ENCODE assay signal across 32 mouse cellular contexts in genomic region chr7:13014275-13014839, GRCm38 (mm10). TPM values are rescaled to one million over a fixed set of nuclear protein-coding genes. Genes with fewer than 3 reads are reported as not detected.
DNase-seq lines count a peak whose midpoint lies in the region; ATAC-seq and TF ChIP-seq lines count a peak whose summit lies in the region.
"Had no signal": no experiment of that assay in that cellular context is flagged by ENCODE, and none has a peak within 500 bp of the region (broad histone marks: within the 10 kb centered on the region; RNA-seq: fewer than 3 reads in every experiment).

No protein-coding gene starts in this region.

- no peak overlapping the region for H3K27ac ChIP-seq in midbrain, embryonic 11.5 days (ENCODE audit: low read depth, low read length)
- no peak overlapping the region for H3K27ac ChIP-seq in midbrain, embryonic 14.5 days (replicated peaks; ENCODE audit: low read depth, low read length)
- H3K27ac ChIP-seq in ES-Bruce4 (ENCODE audit: insufficient read depth, low read length) = peak overlapping the region; percentile 100
- H3K27ac ChIP-seq in ES-E14 (ENCODE audit: insufficient read depth, low read depth, low read length, poor library complexity, severe bottlenecking) = peak overlapping the region; percentile 100; the same call in 1 of the 2 replicates
- no peak overlapping the region for H3K27ac ChIP-seq in forebrain, embryonic 16.5 days (ENCODE audit: low read length)
- H3K27ac ChIP-seq: embryonic facial prominence, embryonic 12.5 days; embryonic facial prominence, embryonic 15.5 days; forebrain, embryonic 15.5 days; heart, embryonic 15.5 days; hindbrain, embryonic 14.5 days; hindbrain, postnatal 0 days had no signal

- TF ChIP-seq CTCF in ES-Bruce4 (IDR thresholded peaks at IDR 0.05; ENCODE audit: low read depth, low read length) = no peak

- no peak for ATAC-seq in midbrain, embryonic 11.5 days (ENCODE audit: low FRiP score)
- ATAC-seq in midbrain, embryonic 14.5 days (ENCODE audit: low FRiP score, low TSS enrichment) = no peak
- ATAC-seq in forebrain, embryonic 16.5 days = no peak
- ATAC-seq: activated CD4-positive, CD25-positive, alpha-beta regulatory T cell, adult 4 months; CD4-positive, CD25-positive, alpha-beta regulatory T cell, adult 4 months; forebrain, embryonic 15.5 days; hindbrain, postnatal 0 days; inflammation-experienced regulatory T-cells, adult 6 months; intestine, embryonic 16.5 days had no signal

- TF ChIP-seq EP300 in ES-Bruce4 (IDR thresholded peaks at IDR 0.05; ENCODE audit: insufficient read depth, low read depth, low read length) = peak; percentile 99

- no peaks in the 10 kb centered on the region for H3K36me3 ChIP-seq in midbrain, embryonic 11.5 days (ENCODE audit: control insufficient read depth, insufficient read depth, low read length)
- H3K36me3 ChIP-seq in midbrain, embryonic 14.5 days (ENCODE audit: control insufficient read depth, insufficient read depth, low read length) = no peaks in the 10 kb centered on the region
- H3K36me3 ChIP-seq in ES-Bruce4 (ENCODE audit: control insufficient read depth, insufficient read depth, low read length, poor library complexity, severe bottlenecking) (no peaks in the 10 kb centered on the region), ES-E14 (ENCODE audit: control insufficient read depth, insufficient read depth, low read length, poor library complexity, severe bottlenecking) (no peaks in the 10 kb centered on the region)
- H3K36me3 ChIP-seq in forebrain, embryonic 16.5 days (ENCODE audit: control insufficient read depth, insufficient read depth) = no peaks in the 10 kb centered on the region
- H3K36me3 ChIP-seq: embryonic facial prominence, embryonic 12.5 days; embryonic facial prominence, embryonic 15.5 days; forebrain, embryonic 15.5 days; heart, embryonic 15.5 days had no signal

- H3K9ac ChIP-seq in midbrain, embryonic 11.5 days (ENCODE audit: low read length) = no peak overlapping the region
- H3K9ac ChIP-seq in midbrain, embryonic 14.5 days (replicated peaks; ENCODE audit: low read length) = no peak overlapping the region
- peak overlapping the region; percentile 64; the same call in 1 of the 2 replicates for H3K9ac ChIP-seq in ES-Bruce4 (ENCODE audit: low read depth, poor library complexity, severe bottlenecking)
- H3K9ac ChIP-seq in ES-E14 (ENCODE audit: insufficient read depth, low read depth, low read length, poor library complexity, severe bottlenecking) = no peak overlapping the region
- no peak overlapping the region for H3K9ac ChIP-seq in forebrain, embryonic 16.5 days (replicated peaks; ENCODE audit: low read depth, low read length)
- H3K9ac ChIP-seq: embryonic facial prominence, embryonic 12.5 days; embryonic facial prominence, embryonic 15.5 days; forebrain, embryonic 15.5 days; heart, embryonic 15.5 days; hindbrain, embryonic 14.5 days had no signal

- DNase-seq in midbrain, embryonic 11.5 days (ENCODE audit: low spot score, missing footprints) = peak; percentile 35
- no peak for DNase-seq in midbrain, embryonic 14.5 days
- DNase-seq in ES-E14 (ENCODE audit: low read depth, low spot score) = peak; percentile 97
- peak; percentile 99 for DNase-seq in ZHBTc4 (ENCODE audit: low read depth, low spot score)
- DNase-seq in spleen, postnatal 14 days (ENCODE audit: low spot score in 2 of 2) = no peak
- DNase-seq in adrenal gland, postnatal 14 days = no peak
- DNase-seq: adrenal gland, adult 8-10 months; adrenal gland, postnatal 36 days; cerebellum, adult 2 months; cerebellum, adult 9-11 months; cerebellum, postnatal 25 days; gastrocnemius, postnatal 10 days; gastrocnemius, postnatal 36 days; heart, postnatal 14 days; heart, postnatal 4 days had no signal

- H3K9me3 ChIP-seq in midbrain, embryonic 11.5 days (ENCODE audit: control insufficient read depth, low read length) = no peaks in the 10 kb centered on the region
- H3K9me3 ChIP-seq in midbrain, embryonic 14.5 days (ENCODE audit: control insufficient read depth, low read length) = no peaks in the 10 kb centered on the region
- H3K9me3 ChIP-seq in ES-Bruce4 (replicated peaks; ENCODE audit: control insufficient read depth, insufficient read depth, low read length, poor library complexity, severe bottlenecking) (no peaks in the 10 kb centered on the region), ES-E14 (ENCODE audit: control insufficient read depth, insufficient read depth, low read depth, low read length) (no peaks in the 10 kb centered on the region)
- H3K9me3 ChIP-seq in forebrain, embryonic 16.5 days (ENCODE audit: control insufficient read depth, low read length) = no peaks in the 10 kb centered on the region
- H3K9me3 ChIP-seq: embryonic facial prominence, embryonic 12.5 days; embryonic facial prominence, embryonic 15.5 days; forebrain, embryonic 15.5 days; heart, embryonic 15.5 days had no signal

- no peaks in the 10 kb centered on the region for H3K27me3 ChIP-seq in midbrain, embryonic 11.5 days (ENCODE audit: control insufficient read depth, insufficient read depth, low read length)
- no peaks in the 10 kb centered on the region for H3K27me3 ChIP-seq in midbrain, embryonic 14.5 days (ENCODE audit: control insufficient read depth, insufficient read depth, low read length)
- no peaks in the 10 kb centered on the region for H3K27me3 ChIP-seq in ES-Bruce4 (ENCODE audit: control insufficient read depth, insufficient read depth, low read length, poor library complexity, severe bottlenecking)
- H3K27me3 ChIP-seq in forebrain, embryonic 16.5 days (replicated peaks; ENCODE audit: control insufficient read depth, insufficient read depth, low read length) = no peaks in the 10 kb centered on the region
- H3K27me3 ChIP-seq: embryonic facial prominence, embryonic 12.5 days; embryonic facial prominence, embryonic 15.5 days; forebrain, embryonic 15.5 days; heart, embryonic 15.5 days had no signal

- no peak overlapping the region for H3K4me2 ChIP-seq in midbrain, embryonic 11.5 days
- H3K4me2 ChIP-seq in midbrain, embryonic 14.5 days (ENCODE audit: low read length) = no peak overlapping the region
- H3K4me2 ChIP-seq in forebrain, embryonic 16.5 days (ENCODE audit: low read length) = no peak overlapping the region
- H3K4me2 ChIP-seq: embryonic facial prominence, embryonic 12.5 days; embryonic facial prominence, embryonic 15.5 days; forebrain, embryonic 15.5 days; heart, embryonic 11.5 days; heart, embryonic 15.5 days; hindbrain, embryonic 14.5 days had no signal

- H3K4me1 ChIP-seq in midbrain, embryonic 11.5 days (ENCODE audit: control insufficient read depth, insufficient read depth, low read length) = peaks cover 6% of the 10 kb centered on the region; the same call in 1 of the 2 replicates
- peaks cover 5% of the 10 kb centered on the region for H3K4me1 ChIP-seq in midbrain, embryonic 14.5 days (ENCODE audit: control insufficient read depth, insufficient read depth, low read length)
- H3K4me1 ChIP-seq in ES-Bruce4 (ENCODE audit: control insufficient read depth, insufficient read depth, low read length) (peaks cover 1% of the 10 kb centered on the region), ES-E14 (ENCODE audit: control insufficient read depth in 2 of 2, insufficient read depth in 2 of 2, low read length in 2 of 2, poor library complexity in 1 of 2) (peaks cover 14 to 18% of the 10 kb centered on the region in 2 experiments; a peak in 3 of 4 replicates)
- H3K4me1 ChIP-seq in forebrain, embryonic 16.5 days (replicated peaks; ENCODE audit: control insufficient read depth, insufficient read depth, low read length) = peaks cover 7% of the 10 kb centered on the region

- in situ Hi-C loops in ES-E14 (cut with MboI; ENCODE audit: low sequenced_read_pairs in 2 of 2, unreplicated experiment in 2 of 2) = no loop called here

- TF ChIP-seq POLR2A in ES-Bruce4 (IDR thresholded peaks at IDR 0.05; ENCODE audit: insufficient read depth, low read length) = no peak

- 44% methylated on average over 6 of the region's 6 CpGs for WGBS in midbrain, embryonic 11.5 days
- 46% methylated on average over 6 of the region's 6 CpGs for WGBS in midbrain, embryonic 14.5 days
- 46% methylated on average over 6 of the region's 6 CpGs for WGBS in forebrain, embryonic 16.5 days

- H3K4me3 ChIP-seq in midbrain, embryonic 11.5 days (ENCODE audit: low read depth, low read length) = no peak overlapping the region
- no peak overlapping the region for H3K4me3 ChIP-seq in midbrain, embryonic 14.5 days (replicated peaks; ENCODE audit: low read depth, low read length)
- no peak overlapping the region for H3K4me3 ChIP-seq in ES-Bruce4 (ENCODE audit: low read depth, low read length)
- peak overlapping the region in 1 of 2 experiments; percentile 11; a peak in 1 of 4 replicates for H3K4me3 ChIP-seq in ES-E14 (ENCODE audit: insufficient read depth in 1 of 2, low read depth in 1 of 2, low read length in 2 of 2, poor library complexity in 1 of 2, severe bottlenecking in 1 of 2)
- H3K4me3 ChIP-seq in forebrain, embryonic 16.5 days (replicated peaks; ENCODE audit: low read length) = no peak overlapping the region
- H3K4me3 ChIP-seq: embryonic facial prominence, embryonic 12.5 days; embryonic facial prominence, embryonic 15.5 days; forebrain, embryonic 15.5 days; heart, embryonic 15.5 days had no signal

RNA-seq across cellular contexts. Expression of gene Zbtb45, which starts 4.5 kb away (rescaled TPM):
- polyA plus RNA-seq in midbrain, embryonic 11.5 days (2014; fragmentation: Nextera tagmentation; extraction: Ambion mirVana) = 25.7 and 32.8 TPM in 2 replicates
- polyA plus RNA-seq in midbrain, embryonic 14.5 days (2014; fragmentation: Nextera tagmentation; extraction: Ambion mirVana) = 42.4 and 42.5 TPM in 2 replicates
- 14.0 and 22.7 TPM in 2 replicates for polyA plus RNA-seq in ES-Bruce4 (2011; ENCODE audit: insufficient read depth, insufficient read length, low read depth, missing spikeins)
- total RNA-seq in ES-E14 (2012; rRNA removed) = 23.7 and 26.7 TPM in 2 replicates
- 43.0 and 44.1 TPM in 2 replicates for polyA plus RNA-seq in forebrain, embryonic 16.5 days (2015; fragmentation: Nextera tagmentation; extraction: Ambion mirVana)
- total RNA-seq in adrenal gland, postnatal 14 days (2021) = 12.8 and 13.2 TPM in 2 replicates

RNA-seq across cellular contexts. Expression of gene Trim28, which starts 15.4 kb away (rescaled TPM):
- polyA plus RNA-seq in midbrain, embryonic 11.5 days (2014; fragmentation: Nextera tagmentation; extraction: Ambion mirVana) = 399 and 443 TPM in 2 replicates
- polyA plus RNA-seq in midbrain, embryonic 14.5 days (2014; fragmentation: Nextera tagmentation; extraction: Ambion mirVana) = 293 and 309 TPM in 2 replicates
- 1,087 and 1,151 TPM in 2 replicates for polyA plus RNA-seq in ES-Bruce4 (2011; ENCODE audit: insufficient read depth, insufficient read length, low read depth, missing spikeins)
- total RNA-seq in ES-E14 (2012; rRNA removed) = 2,698 and 2,854 TPM in 2 replicates
- 230 and 237 TPM in 2 replicates for polyA plus RNA-seq in forebrain, embryonic 16.5 days (2015; fragmentation: Nextera tagmentation; extraction: Ambion mirVana)
- total RNA-seq in adrenal gland, postnatal 14 days (2021) = 247 and 252 TPM in 2 replicates

RNA-seq across cellular contexts. Expression of gene Slc27a5, which starts 16.4 kb away (rescaled TPM):
- polyA plus RNA-seq in midbrain, embryonic 11.5 days (2014; fragmentation: Nextera tagmentation; extraction: Ambion mirVana) = not detected in 2 replicates
- 0.24 and 0.31 TPM in 2 replicates for polyA plus RNA-seq in midbrain, embryonic 14.5 days (2014; fragmentation: Nextera tagmentation; extraction: Ambion mirVana)
- polyA plus RNA-seq in ES-Bruce4 (2011; ENCODE audit: insufficient read depth, insufficient read length, low read depth, missing spikeins) = 0.75 TPM in 1 of 2 replicates, not detected in the other
- total RNA-seq in ES-E14 (2012; rRNA removed) = 0.45 and 0.69 TPM in 2 replicates
- 0.21 and 0.75 TPM in 2 replicates for polyA plus RNA-seq in forebrain, embryonic 16.5 days (2015; fragmentation: Nextera tagmentation; extraction: Ambion mirVana)
- 2.6 and 51.1 TPM in 2 replicates for total RNA-seq in adrenal gland, postnatal 14 days (2021)
- total RNA-seq: common myeloid progenitor, adult 5-6 weeks; gastrocnemius, postnatal 36 days; granulocyte monocyte progenitor cell, adult 5-6 weeks; heart, adult 8-10 months; heart, postnatal 14 days; heart, postnatal 4 days had no signal
- polyA plus RNA-seq: embryonic facial prominence, embryonic 12.5 days; heart, embryonic 11.5 days; heart, embryonic 15.5 days; hindbrain, embryonic 11.5 days had no signal

RNA-seq across cellular contexts. Expression of gene Chmp2a, which starts 20.2 kb away (rescaled TPM):
- 133 and 140 TPM in 2 replicates for polyA plus RNA-seq in midbrain, embryonic 11.5 days (2014; fragmentation: Nextera tagmentation; extraction: Ambion mirVana)
- polyA plus RNA-seq in midbrain, embryonic 14.5 days (2014; fragmentation: Nextera tagmentation; extraction: Ambion mirVana) = 188 and 205 TPM in 2 replicates
- 153 and 159 TPM in 2 replicates for polyA plus RNA-seq in ES-Bruce4 (2011; ENCODE audit: insufficient read depth, insufficient read length, low read depth, missing spikeins)
- 103 and 143 TPM in 2 replicates for total RNA-seq in ES-E14 (2012; rRNA removed)
- 170 and 175 TPM in 2 replicates for polyA plus RNA-seq in forebrain, embryonic 16.5 days (2015; fragmentation: Nextera tagmentation; extraction: Ambion mirVana)
- 173 and 179 TPM in 2 replicates for total RNA-seq in adrenal gland, postnatal 14 days (2021)

RNA-seq across cellular contexts. Expression of gene Ube2m, which starts 23.7 kb away (rescaled TPM):
- 152 and 166 TPM in 2 replicates for polyA plus RNA-seq in midbrain, embryonic 11.5 days (2014; fragmentation: Nextera tagmentation; extraction: Ambion mirVana)
- polyA plus RNA-seq in midbrain, embryonic 14.5 days (2014; fragmentation: Nextera tagmentation; extraction: Ambion mirVana) = 149 and 181 TPM in 2 replicates
- 195 and 239 TPM in 2 replicates for polyA plus RNA-seq in ES-Bruce4 (2011; ENCODE audit: insufficient read depth, insufficient read length, low read depth, missing spikeins)
- 73.8 and 92.8 TPM in 2 replicates for total RNA-seq in ES-E14 (2012; rRNA removed)
- 66.8 and 67.7 TPM in 2 replicates for polyA plus RNA-seq in forebrain, embryonic 16.5 days (2015; fragmentation: Nextera tagmentation; extraction: Ambion mirVana)
- 191 and 201 TPM in 2 replicates for total RNA-seq in adrenal gland, postnatal 14 days (2021)

Comparison
In these comparisons a context has a peak if more than half of its experiments do, and no peak if none do; other contexts are left out.
1. DNase-seq: peak in midbrain, embryonic 11.5 days (single experiment), ES-E14 (single experiment) and ZHBTc4 (single experiment); none in midbrain, embryonic 14.5 days (single experiment), spleen, postnatal 14 days (0 of 2) and adrenal gland, postnatal 14 days (single experiment).
2. H3K27ac ChIP-seq: peak in ES-Bruce4 (single experiment) and ES-E14 (single experiment); none in midbrain, embryonic 11.5 days (single experiment), midbrain, embryonic 14.5 days (single experiment) and forebrain, embryonic 16.5 days (single experiment).